Mouse (Mus musculus) small intestine, adult 2 months (tissue): Measurements from ENCODE around the gene Rbfox1. TPM values are rescaled to one million over a fixed set of nuclear protein-coding genes. Genes with fewer than 3 reads are reported as not detected.

Experiments used
- H3K27ac ChIP-seq: fragments of 200-500 bp; 2 replicates; pipeline ENCODE4 v1.5.1; 2012; ENCODE audit warnings: low read depth, low read length, control low read depth, inconsistent platforms; ENCODE audit not compliant: insufficient read depth
- H3K27me3 ChIP-seq: fragments of 200-500 bp; 2 replicates; pipeline ENCODE4 v1.6.1; 2012; ENCODE audit warnings: mild to moderate bottlenecking, moderate library complexity, low read length, inconsistent platforms; ENCODE audit not compliant: control insufficient read depth, insufficient read depth
- H3K36me3 ChIP-seq: fragments of 200-500 bp; 2 replicates; pipeline ENCODE4 v1.6.1; 2012; ENCODE audit warnings: mild to moderate bottlenecking, low read length, control low read depth, inconsistent platforms; ENCODE audit not compliant: control insufficient read depth, insufficient read depth
- H3K4me1 ChIP-seq: fragments of 200-500 bp; 2 replicates; pipeline ENCODE4 v1.6.1; 2012; ENCODE audit warnings: low read length, inconsistent platforms, mixed read lengths; ENCODE audit not compliant: control insufficient read depth, insufficient read depth, insufficient read length
- H3K4me3 ChIP-seq: fragments of 200-500 bp; 2 replicates; pipeline ENCODE4 v1.5.1; 2012; ENCODE audit warnings: low read depth, mild to moderate bottlenecking, control low read depth, inconsistent platforms, low read length, moderate library complexity
- CTCF ChIP-seq: fragments of 200-500 bp; IDR thresholded peaks from 2 replicates; pipeline ENCODE4 v1.5.1; 2012; ENCODE audit warnings: low read depth, mild to moderate bottlenecking, control low read depth, inconsistent platforms, low read length, moderate library complexity, mixed read lengths; ENCODE audit not compliant: insufficient replicate concordance, insufficient read length; ENCODE audit errors: extremely low read depth
- POLR2A ChIP-seq: fragments of 200-500 bp; IDR thresholded peaks from 2 replicates; pipeline ENCODE4 v1.6.1; 2012; ENCODE audit warnings: low read depth, mild to moderate bottlenecking, control low read depth, inconsistent platforms, low read length, moderate library complexity
- WGBS: fragments of 180-500 bp; shearing (Covaris S2); methylation state at CpG from one replicate; pipeline ENCODE4 v1.1.7; 2018; 5-methylcytosine and 5-hydroxymethylcytosine counted together
- polyA plus RNA-seq: library from polyadenylated mRNA; depleted of rRNA; stranded (reverse); fragments of >200 nt; gene quantifications from 2 replicates; pipeline ENCODE4 v1.2.3, GENCODE M21; 2012; rRNA removed

Rbfox1 gene
- 0.41 and 0.72 TPM in 2 replicates for polyA plus RNA-seq

GRCm38 (mm10) chr16:5884746-5885689 lies at the start of gene Rbfox1:
Rbfox1 (plus strand) TSS chr16:5885355.
- H3K36me3 ChIP-seq: no peaks in the 10 kb centered on the region
- WGBS: 5% methylated on average over 69 of the region's 69 CpGs
- H3K4me1 ChIP-seq: no peaks in the 10 kb centered on the region
- TF ChIP-seq CTCF (no peak), POLR2A (no peak)
- no peak within 1 kb of the TSS for H3K27ac ChIP-seq
- H3K4me3 ChIP-seq: no peak within 1 kb of the TSS
- no peaks in the 10 kb centered on the region for H3K27me3 ChIP-seq

DNA sequence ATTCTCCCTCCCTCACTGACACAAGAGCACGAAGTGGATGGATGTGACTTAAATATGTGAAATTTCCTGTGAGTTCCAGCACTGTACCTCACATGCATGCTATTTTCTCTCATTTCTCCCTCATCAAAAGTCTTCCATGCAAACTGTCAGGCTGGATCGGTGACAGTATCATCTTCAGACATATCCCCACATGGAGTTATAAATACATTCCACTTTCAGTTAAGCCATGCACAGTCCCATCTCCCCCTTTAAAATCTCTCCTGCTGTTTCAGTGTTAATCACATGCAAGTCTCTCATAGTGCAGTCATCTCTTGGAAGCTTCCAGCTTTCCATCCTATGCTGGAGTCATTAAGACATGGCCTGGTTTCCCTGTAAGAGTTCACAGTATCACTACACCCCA lies 48.4 kb upstream of the Rbfox1 start:
- TF ChIP-seq CTCF (no peak), POLR2A (no peak)
- H3K36me3 ChIP-seq: no peaks in the 10 kb centered on the region
- WGBS: 84% methylated on average over 2 of the region's 2 CpGs
- H3K4me3 ChIP-seq: no peak overlapping the region
- no peak overlapping the region for H3K27ac ChIP-seq
- no peaks in the 10 kb centered on the region for H3K27me3 ChIP-seq
- no peaks in the 10 kb centered on the region for H3K4me1 ChIP-seq

- no peaks in the 10 kb centered on the region for H3K27me3 ChIP-seq
- TF ChIP-seq POLR2A (no peak), CTCF (no peak)
- WGBS: 83% methylated on average over 5 of the region's 5 CpGs
- no peaks in the 10 kb centered on the region for H3K36me3 ChIP-seq
- no peak overlapping the region for H3K27ac ChIP-seq
- H3K4me3 ChIP-seq: no peak overlapping the region
- H3K4me1 ChIP-seq: no peaks in the 10 kb centered on the region
Measured at GRCm38 (mm10) chr16:5841167-5841566, 44.0 kb upstream of the Rbfox1 start.

DNA sequence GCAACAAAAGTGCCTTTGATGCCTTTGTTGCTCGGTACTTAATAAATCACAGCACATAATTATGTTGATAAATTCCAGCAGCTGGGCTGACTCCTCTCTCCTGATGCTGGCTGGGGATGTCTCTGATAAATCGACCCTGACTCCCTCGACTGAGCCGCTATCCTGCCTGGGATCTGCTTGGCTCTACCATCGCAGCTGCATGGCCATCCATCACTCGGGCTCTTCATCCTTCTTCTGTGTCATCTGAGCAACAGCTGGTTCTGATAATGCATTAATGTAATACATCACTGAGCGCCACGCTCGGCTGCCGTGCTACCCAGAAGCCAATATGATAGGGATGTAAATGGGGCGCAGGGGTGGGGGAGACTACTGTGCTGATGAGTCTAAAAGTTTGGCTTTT lies 39.5 kb upstream of the Rbfox1 start:
- TF ChIP-seq CTCF: no peak
- no peak for TF ChIP-seq POLR2A
- no peaks in the 10 kb centered on the region for H3K36me3 ChIP-seq
- H3K4me3 ChIP-seq: no peak overlapping the region
- 69% methylated on average over 11 of the region's 11 CpGs for WGBS
- H3K4me1 ChIP-seq: no peaks in the 10 kb centered on the region
- H3K27ac ChIP-seq: no peak overlapping the region
- H3K27me3 ChIP-seq: no peaks in the 10 kb centered on the region

- TF ChIP-seq POLR2A (no peak), CTCF (no peak)
- Histone ChIP-seq H3K27ac (no peak overlapping the region), H3K4me3 (no peak overlapping the region), H3K4me1 (no peaks in the 10 kb centered on the region), H3K36me3 (no peaks in the 10 kb centered on the region), H3K27me3 (no peaks in the 10 kb centered on the region)
- 89% methylated on average over 2 of the region's 2 CpGs for WGBS
Measured at GRCm38 (mm10) chr16:5853055-5853454, 32.1 kb upstream of the Rbfox1 start.

DNA sequence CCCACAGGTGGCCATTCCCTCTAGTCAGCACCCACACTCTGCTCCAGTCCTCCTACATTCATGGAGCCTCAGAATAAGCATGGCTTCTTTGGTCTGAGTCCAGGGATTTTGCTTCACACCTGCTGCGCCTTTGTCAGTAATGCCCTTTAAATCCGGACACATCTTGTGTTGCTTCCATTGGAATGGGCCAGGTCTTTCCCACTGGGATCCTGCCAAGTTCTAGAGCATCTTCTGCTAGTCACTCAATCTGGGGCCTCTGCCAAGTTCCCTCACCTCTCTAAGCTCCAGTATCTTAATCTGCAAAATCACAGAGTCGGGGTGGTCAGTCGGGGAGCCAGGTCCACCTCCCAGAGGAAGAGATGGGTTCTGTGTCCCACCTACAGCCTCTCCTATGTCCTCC lies 20.8 kb upstream of the Rbfox1 start:
- H3K4me3 ChIP-seq: no peak overlapping the region
- WGBS: 83% methylated on average over 4 of the region's 4 CpGs
- H3K27ac ChIP-seq: no peak overlapping the region

GRCm38 (mm10) chr16:5866966-5867365 lies 18.2 kb upstream of the Rbfox1 start:
- no peak for TF ChIP-seq CTCF
- TF ChIP-seq POLR2A: no peak
- Histone ChIP-seq H3K4me1 (no peaks in the 10 kb centered on the region), H3K4me3 (no peak overlapping the region), H3K27ac (no peak overlapping the region), H3K27me3 (no peaks in the 10 kb centered on the region), H3K36me3 (no peaks in the 10 kb centered on the region)
- 69% methylated on average over 1 of the region's 1 CpGs for WGBS

More for the DNA sequence above, 20.8 kb upstream of the Rbfox1 start:
- Histone ChIP-seq H3K36me3 (no peaks in the 10 kb centered on the region), H3K27me3 (no peaks in the 10 kb centered on the region), H3K4me1 (no peaks in the 10 kb centered on the region)
- TF ChIP-seq POLR2A (no peak), CTCF (no peak)
